ENCODE assay signal across 18 mouse cellular contexts in genomic region chr11:4464186-4464585, GRCm38 (mm10). TPM values are rescaled to one million over a fixed set of nuclear protein-coding genes. Genes with fewer than 3 reads are reported as not detected.
"Had no signal": no experiment of that assay in that cellular context is flagged by ENCODE, and none has a peak within 500 bp of the region (broad histone marks: within the 10 kb centered on the region; RNA-seq: fewer than 3 reads in every experiment).

No protein-coding gene starts in this region.

- H3K9ac ChIP-seq: lung, embryonic 14.5 days; midbrain, embryonic 12.5 days; neural tube, embryonic 13.5 days; neural tube, embryonic 15.5 days had no signal

- H3K4me3 ChIP-seq: midbrain, embryonic 10.5 days; midbrain, embryonic 12.5 days; myocyte; neural tube, embryonic 13.5 days; neural tube, embryonic 15.5 days had no signal

- H3K36me3 ChIP-seq: midbrain, embryonic 10.5 days; midbrain, embryonic 12.5 days; neural tube, embryonic 13.5 days; neural tube, embryonic 15.5 days had no signal

- DNase-seq: lung, adult 18-20 months; lung, embryonic 14.5 days; lung, postnatal 10 days; lung, postnatal 4 days; midbrain, embryonic 14.5 days; retina, postnatal 1 day; right cerebral cortex, adult 18-20 months; right cerebral cortex, postnatal 14 days; spleen, adult 18-20 months; thymus, adult 18-20 months; thymus, postnatal 14 days; thymus, postnatal 36 days had no signal

- H3K9me3 ChIP-seq: midbrain, embryonic 10.5 days; midbrain, embryonic 12.5 days; neural tube, embryonic 13.5 days; neural tube, embryonic 15.5 days had no signal

- H3K27ac ChIP-seq: midbrain, embryonic 10.5 days; midbrain, embryonic 12.5 days; neural tube, embryonic 13.5 days; neural tube, embryonic 15.5 days had no signal

- H3K27me3 ChIP-seq: midbrain, embryonic 12.5 days; neural tube, embryonic 13.5 days had no signal

- H3K4me1 ChIP-seq: midbrain, embryonic 12.5 days; neural tube, embryonic 13.5 days; neural tube, embryonic 15.5 days had no signal

RNA-seq across cellular contexts. Expression of gene Hormad2, which starts 23.3 kb away (rescaled TPM):
- total RNA-seq: megakaryocyte, adult 5-6 weeks had no signal
